Mouse (Mus musculus) layer of hippocampus, adult 9-11 months (tissue): Measurements from ENCODE around the gene Olfr849.

ENCODE experiments used
- DNase-seq: peaks from one replicate; pipeline ENCODE4 v3.0.0; 2022

Gene Olfr849

DNA sequence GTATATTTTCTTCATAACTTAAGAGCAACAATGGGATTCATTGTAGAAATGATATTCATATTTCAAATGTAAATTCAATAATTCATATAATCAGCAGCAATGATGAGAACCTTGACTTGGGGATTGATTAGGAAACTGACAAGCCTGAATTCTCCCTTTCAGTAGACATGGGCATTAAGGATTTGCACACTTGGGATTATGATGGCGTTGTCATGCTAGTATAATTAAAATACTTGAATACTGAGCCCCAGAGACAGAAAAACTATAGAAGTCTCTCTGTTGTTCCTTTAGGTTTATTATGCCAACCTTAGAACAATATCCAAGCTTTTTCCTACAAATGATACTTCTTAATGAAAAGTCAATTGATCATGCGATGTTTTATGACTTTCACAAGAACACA, at the start of gene Olfr849:
TSS of gene Olfr849 (plus strand) at position 301 of the 400 bp plus-strand sequence.
- DNase-seq: no peak

DNA sequence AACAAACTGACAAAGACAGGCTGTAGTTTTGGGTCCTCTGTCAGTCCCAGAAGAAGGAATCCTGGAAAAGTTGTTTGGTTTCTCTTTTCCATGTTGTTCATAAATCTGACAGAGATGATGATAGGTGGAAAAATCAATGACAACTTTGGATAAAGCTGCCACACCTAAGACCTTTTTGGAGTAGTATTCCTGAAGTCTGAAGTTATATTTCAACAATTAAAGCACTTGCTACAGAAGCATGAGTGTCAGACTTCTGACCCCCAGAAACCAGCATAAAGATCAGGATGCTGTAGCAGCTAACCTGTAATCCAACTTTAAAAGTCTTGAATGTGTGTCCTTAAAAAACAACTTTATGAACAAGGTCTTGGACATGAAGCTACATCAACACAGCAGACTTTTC, 38.1 kb downstream of the Olfr849 start, which contains the start of gene Olfr850:
TSS of gene Olfr850 (minus strand) at position 101 of the 400 bp plus-strand sequence.
- DNase-seq: no peak

DNA sequence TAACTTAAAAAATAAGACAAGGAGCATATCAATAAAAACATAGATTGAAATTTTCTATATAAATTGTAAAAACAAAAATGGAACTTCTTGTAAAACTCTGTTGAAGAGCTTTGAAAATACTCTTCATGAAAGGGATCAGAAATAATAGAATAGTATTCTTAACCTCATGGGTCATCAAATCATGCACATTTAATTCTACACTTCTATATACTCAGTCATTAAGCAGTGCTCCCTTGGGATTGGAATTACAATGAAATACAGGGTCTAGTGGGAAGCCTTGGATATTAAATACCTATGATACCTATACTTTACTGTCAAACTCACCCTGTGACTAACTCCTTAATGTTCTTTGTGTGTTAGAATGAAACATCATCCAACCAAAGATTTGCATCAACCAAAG, 52.9 kb downstream of the Olfr849 start, which contains the start of gene Olfr851:
TSS of gene Olfr851 (plus strand) at position 301 of the 400 bp plus-strand sequence.
- DNase-seq: no peak
